ENCODE assay signal across 12 mouse cellular contexts in the genomic region with DNA sequence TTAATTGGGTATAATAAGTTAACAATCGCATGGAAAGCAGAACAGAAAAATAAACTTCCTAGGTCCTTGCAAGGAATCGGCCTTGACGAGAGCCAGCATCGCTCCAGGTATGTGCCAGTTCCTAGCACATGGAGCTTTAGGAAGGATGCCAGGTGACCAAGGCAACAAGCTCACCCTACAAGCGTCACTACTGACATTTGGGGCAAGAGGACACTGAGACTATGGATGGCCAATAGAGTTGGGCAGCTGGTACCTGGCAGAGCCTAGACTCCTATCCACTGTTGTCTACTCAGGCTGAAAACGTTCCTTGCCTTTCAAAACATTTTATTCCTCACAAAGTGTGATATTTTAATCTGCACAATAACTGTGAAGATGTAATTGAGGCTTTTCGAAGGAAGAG.
A peak's percentile ranks its signal among the peaks of the same experiment; 100 is the strongest.
DNase-seq lines count a peak whose midpoint lies in the region.
"Had no signal": no experiment of that assay in that cellular context is flagged by ENCODE, and none has a peak within 500 bp of the region (broad histone marks: within the 10 kb centered on the region; RNA-seq: fewer than 3 reads in every experiment).

No protein-coding gene starts in this region.

- DNase-seq in kidney, postnatal 10 days, result peak; percentile 5
- no peak for DNase-seq in kidney, postnatal 4 days
- DNase-seq in right cerebral cortex, postnatal 25 days, result peak; percentile 23
- no peak for DNase-seq in right cerebral cortex, postnatal 4 days
- DNase-seq in cerebellum, adult 9-10 months, result peak; percentile 45
- no peak for DNase-seq in adrenal gland, postnatal 4 days (ENCODE audit: low spot score in 2 of 2)
- DNase-seq in adrenal gland, postnatal 25 days, result no peak
- DNase-seq: gastrocnemius, adult 2 months; kidney, adult 9 months; liver, embryonic 13.5 days; lung, postnatal 4 days; thymus, adult 2 months had no signal

Comparison
In these comparisons a context has a peak if more than half of its experiments do, and no peak if none do; other contexts are left out.
1. DNase-seq: peak in kidney, postnatal 10 days (single experiment), right cerebral cortex, postnatal 25 days (single experiment) and cerebellum, adult 9-10 months (single experiment); none in kidney, postnatal 4 days (0 of 2), right cerebral cortex, postnatal 4 days (single experiment), adrenal gland, postnatal 4 days (0 of 2) and adrenal gland, postnatal 25 days (single experiment).